Mouse (Mus musculus): ENCODE results near the gene Pdzrn3.

- TF ChIP-seq CTCF (IDR thresholded peaks at IDR 0.05; ENCODE audit: borderline replicate concordance, control insufficient read depth, extremely low read depth, insufficient read depth, low read length, poor library complexity): no peak
- TF ChIP-seq POLR2A (IDR thresholded peaks at IDR 0.05; ENCODE audit: control insufficient read depth, extremely low read depth, insufficient read depth, low read length, poor library complexity): no peak
Measured at GRCm38 (mm10) chr6:101365795-101366194, 11.9 kb downstream of the Pdzrn3 start.
